Mouse (Mus musculus) cerebellum, adult 11-12 months (tissue): ENCODE results near the gene Col4a2.

ENCODE experiments used
- DNase-seq: peaks from one replicate; pipeline ENCODE4 v3.0.0; 2022

Gene Col4a2

DNA sequence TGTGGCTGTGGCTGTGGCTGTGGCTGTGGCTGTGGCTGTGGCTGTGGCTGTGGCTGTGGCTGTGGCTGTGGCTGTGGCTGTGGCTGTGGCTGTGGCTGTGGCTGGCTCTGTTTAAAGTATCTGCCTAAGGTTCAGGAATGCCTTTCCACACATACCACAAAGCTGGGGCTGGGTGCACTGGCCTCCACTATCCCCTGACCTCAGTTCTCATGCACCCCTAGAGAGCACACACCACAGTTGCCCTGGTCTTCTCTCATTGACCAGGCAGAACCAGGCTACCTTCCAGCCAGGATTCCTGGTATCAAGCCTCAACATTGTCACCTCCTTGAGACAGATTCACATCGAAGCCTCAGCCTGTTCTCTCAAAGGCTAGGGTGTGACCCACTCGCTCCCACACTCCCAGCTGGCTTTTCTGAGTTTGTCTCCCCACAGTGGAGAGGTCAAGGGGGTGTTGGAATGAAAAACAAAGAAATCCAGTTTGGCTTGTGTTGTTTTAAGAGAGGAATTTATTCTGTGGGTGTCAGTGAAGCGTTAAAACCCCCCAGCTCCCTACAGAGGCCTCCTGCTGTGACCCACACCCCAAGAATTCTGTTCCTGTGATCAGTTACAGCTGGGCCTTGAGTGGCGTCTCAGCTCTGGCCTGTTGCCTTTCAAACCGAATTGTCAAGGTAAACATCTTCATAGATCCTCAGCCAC, 15.3 kb downstream of the Col4a2 start:
- DNase-seq: no peak

- DNase-seq: no peak
Observed at GRCm38 (mm10) chr8:11331561-11331960, 19.0 kb downstream of the Col4a2 start.

DNA sequence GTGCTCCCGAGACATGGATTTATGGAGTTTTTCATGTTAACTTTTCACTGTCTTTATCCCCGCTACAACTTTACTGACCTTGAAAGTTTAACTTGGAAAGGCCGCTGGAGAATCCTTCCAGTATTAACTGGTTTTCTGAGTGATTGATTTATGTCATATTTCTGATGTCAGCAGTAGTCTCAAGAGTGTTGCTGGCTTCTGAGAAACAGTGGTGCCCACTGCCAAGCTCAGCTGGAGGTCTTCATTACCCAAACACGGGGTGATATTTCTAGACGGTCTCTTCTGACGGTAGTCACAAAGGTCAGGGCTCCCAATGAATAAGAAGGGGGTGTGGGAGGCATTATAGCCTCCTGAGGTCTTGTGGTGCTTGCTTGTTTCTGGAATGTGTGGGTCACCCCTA, 21.1 kb downstream of the Col4a2 start:
- DNase-seq: no peak

DNA sequence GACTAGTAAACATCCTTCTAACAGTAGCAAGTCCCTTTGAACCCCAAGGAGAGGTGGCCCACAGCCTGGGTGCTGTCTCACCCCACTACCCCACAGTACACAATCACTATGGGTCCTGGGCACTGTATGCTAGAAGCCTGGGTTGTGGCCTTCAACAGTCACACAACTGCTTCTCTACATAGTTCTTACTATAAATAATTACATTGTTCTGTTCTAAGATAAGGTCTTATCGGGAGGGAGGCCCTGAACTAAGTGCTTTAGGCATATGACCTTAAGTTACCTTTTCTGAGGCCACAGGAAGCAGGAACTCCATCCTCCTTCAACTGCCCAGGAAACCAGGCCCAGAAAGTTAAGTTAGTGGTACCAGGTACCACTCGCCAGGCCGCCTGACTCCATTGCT, 21.9 kb downstream of the Col4a2 start:
- DNase-seq: no peak

- no peak for DNase-seq
Observed at GRCm38 (mm10) chr8:11335238-11335637, 22.6 kb downstream of the Col4a2 start.

GRCm38 (mm10) chr8:11336346-11336745, 23.7 kb downstream of the Col4a2 start:
- DNase-seq: no peak

DNA sequence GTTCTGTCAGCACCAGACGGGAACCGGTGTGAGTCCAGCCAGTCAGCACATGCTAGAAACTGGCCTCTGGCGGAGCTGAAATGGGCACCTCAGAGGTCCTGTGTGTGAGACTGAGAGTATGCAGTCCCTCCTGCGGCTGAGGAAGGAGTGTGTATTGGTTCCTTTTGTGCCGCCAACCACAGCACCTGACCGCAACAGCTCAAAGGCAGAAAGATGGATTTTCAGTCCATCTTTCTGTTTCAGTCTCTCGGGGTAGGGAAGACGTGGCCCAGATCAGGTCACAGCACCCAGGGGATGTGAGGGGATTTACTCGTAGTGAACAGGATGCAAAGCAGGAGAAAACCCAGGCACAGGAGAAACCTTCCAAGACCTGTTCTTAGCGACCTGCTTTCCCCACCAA, 25.0 kb downstream of the Col4a2 start:
- no peak for DNase-seq

- DNase-seq: no peak
Observed at GRCm38 (mm10) chr8:11338507-11338906, 25.9 kb downstream of the Col4a2 start.

DNA sequence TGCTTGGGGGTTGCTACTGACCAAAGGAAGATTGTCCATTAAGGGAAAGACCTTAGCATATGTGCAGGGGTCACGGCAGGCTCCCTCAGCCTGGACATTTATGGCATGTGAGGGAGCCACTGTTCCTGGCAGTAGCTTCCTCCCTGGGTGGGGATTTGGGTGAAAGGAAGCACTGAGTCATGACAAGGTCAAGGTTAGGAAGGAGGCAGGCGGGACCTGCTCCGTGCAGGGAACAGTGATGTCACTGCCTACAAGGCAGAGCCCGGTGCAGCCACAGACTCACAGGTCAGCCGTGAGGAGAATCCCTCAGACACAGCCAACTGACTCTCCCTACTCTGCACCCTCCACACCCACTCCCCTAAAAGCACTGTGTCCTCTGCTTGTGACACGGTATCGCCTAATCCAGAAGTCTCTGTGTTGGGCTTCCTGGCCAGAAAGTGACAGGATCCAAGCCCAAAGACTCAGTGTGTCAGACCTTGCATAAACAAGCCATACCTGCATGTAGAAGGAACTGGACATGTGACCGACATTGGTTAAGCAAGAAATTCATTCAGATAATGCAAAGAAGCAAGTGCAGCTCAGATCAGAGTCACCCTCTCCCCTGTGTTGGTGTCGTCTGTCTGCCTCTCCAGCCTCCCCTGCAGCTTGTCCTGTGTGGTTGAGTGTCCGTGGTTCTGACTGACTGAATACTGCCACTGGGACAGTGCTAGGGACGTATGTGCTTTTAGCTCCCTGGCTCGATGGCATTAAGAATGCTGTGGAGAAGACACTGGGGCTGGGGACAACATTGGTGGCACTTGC, 27.9 kb downstream of the Col4a2 start:
- DNase-seq: no peak

DNA sequence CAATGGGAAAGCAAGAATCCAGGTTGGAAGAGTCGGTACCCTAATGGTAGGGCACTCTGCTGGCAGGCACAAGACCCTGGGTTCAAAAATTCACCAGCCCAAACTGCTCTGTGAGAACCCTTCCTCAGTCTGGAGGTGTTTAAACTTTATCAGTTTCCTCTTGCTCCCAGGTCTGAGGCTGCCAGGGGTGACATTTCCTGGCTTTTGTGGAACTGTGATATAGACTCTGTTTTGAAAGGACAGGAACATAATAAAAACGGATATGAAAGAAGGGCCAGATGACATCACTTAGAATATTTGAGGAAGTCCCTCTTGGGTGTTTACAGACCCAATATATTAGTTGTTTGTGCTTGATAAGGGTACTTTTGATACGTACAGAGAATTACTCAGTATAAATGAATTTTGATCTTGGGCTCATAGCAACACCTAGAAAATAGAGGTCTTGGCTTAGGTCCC, 28.5 kb downstream of the Col4a2 start:
- DNase-seq: no peak

DNA sequence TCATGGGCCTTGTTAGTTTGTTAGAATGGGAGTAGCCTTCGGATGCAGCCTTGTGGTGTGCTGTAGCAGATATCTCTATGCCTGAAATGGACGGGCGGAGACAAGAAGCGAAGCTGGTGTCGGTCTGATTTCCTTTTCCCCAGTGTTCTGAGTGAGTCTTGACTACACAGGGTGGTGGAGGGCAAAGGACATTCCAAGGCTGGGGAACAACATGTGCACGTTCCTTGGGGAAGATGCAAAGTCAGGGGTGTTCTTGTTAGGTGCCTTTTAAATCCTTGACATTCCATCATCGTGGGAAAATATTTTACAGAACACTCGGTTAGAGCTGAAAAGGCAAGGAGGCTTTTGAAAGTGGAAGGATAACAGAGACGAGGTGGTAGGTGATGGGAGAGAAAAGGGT, 31.9 kb downstream of the Col4a2 start:
- no peak for DNase-seq

DNA sequence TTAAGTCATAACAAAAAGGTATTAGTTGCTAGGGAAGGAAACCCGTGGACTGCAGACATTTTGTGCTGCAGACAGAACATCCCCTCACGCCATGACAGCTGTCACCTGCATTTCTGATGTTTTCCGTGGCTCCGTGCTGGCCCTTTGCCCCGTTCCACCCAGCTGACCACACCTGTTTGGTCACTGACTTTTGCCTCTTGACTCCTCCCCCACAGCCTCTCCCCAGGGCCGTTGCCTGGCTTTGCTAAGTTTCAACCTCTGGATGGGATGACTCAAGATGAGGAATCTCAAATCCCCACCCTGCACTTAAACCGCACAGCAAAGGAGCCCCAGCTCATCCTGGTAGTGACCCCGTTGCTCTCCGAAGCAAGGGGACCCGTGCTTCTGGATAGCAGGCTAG, 33.6 kb downstream of the Col4a2 start:
- DNase-seq: no peak

DNA sequence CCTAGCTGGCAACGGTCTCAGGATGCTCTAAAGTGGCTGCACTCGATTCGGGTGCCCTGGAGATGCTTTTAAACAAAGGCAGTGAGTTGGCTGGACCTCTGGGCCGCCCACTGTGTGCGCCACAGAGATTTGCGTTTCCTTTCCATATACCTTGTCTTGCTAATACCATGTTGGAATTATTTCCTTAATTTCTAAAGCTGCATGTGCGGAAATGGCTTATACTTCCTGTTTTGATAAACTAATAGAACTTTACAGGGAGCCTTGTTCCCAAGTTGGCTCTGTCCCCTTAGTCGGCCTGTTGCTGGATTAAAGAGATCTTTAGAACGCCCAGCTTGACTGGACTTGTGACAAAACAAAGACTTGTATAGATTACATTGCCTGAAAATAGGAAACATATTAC, 35.1 kb downstream of the Col4a2 start:
- no peak for DNase-seq

DNA sequence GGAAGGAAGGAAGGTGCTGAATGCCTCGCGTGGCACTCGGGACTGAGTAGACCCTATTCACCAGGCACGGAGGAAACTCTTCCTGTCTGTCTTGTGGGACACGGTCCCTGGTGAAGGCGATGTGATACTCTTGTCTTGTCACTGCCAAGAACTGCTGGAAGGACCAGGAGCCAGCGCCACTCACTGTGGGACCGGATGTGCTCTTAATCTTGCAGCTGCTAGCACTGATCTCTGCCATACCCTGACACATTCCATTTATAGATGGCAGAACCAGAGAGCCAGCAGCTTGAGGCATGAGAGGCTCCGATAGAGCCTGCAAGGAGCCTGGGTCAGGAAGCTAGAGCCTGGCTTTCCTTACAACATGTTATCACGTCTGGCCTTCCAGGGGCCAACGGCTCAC, 36.0 kb downstream of the Col4a2 start:
- DNase-seq: no peak

DNA sequence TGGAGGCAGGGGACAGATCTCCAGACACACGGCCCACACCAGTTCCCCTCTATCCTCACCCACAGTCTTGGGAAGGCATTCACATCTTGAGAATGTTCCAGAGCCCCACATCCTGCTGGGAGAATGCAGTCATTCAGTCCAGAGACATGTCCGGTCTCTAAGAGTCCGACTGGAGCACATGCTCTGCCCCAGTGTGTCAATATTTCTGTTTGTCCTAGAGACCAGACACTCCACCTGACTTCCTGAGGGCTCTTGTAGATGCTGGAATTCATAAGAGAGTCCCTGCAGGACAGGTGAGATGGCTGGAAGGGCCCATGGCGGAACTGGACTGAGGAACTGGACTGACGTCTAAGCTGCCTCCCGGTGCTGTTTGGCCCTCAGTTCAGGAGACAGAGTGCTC, 38.8 kb downstream of the Col4a2 start:
- DNase-seq: no peak

DNA sequence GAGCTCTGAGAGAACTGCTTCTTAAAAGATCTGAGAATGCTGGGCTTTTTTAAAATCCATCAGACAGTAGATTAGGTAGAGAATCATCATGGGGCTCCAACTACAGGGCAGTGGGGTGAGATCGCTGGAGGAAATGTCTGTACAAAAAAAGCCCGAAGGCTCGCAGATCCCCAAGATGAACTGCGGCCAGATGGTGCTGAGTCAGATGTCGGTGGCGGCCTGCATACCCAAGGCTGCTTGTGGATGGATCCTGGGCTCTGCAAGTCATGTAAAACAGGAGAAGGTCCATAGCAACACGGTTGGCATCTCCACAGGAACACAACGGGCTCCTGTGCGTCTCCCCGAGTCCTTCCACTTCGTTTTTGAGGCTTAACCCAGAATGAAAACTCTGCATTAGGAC, 39.9 kb downstream of the Col4a2 start:
- no peak for DNase-seq

GRCm38 (mm10) chr8:11354800-11355451, 42.3 kb downstream of the Col4a2 start:
- DNase-seq: no peak

- DNase-seq: no peak
Observed at GRCm38 (mm10) chr8:11355900-11356299, 43.3 kb downstream of the Col4a2 start.

DNA sequence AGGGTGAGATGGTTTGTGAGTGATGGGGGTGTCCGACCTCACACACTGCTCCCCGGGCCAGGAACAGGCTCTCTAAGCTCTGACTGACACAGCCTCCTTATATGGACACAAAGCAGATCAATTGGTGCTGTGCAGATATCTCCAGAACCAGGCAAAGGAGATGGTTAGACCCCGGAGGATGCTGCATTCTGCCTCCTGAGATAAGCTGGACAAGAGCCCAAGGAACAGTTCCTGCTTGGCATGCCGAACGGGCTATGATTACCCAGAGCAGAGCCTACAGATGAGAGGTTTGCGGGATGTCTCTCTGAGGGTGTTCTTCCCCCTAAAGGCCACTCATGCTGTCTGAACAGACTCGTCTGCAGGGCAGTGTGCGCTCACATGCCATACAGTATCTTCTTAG, 44.2 kb downstream of the Col4a2 start:
- DNase-seq: no peak

- no peak for DNase-seq
Observed at GRCm38 (mm10) chr8:11357921-11358436, 45.4 kb downstream of the Col4a2 start.

DNA sequence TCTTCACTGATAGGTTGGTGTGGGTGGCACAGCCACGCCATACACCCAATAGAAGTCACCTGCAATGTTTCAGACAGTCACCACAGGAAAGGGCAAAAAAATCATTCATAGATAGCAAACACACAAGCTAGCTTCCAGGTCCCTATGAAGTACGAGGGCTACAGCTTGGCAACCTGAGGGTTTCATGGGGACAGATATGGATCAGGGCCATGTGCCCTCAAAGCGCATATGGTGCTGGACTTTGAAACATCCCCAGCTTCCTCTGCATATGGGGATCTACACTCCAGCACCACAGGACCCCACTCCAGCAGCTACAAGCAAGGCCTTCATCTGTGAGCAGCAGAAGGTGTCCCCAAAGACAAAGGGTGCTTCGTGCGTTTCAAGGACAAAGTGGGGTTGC, 47.2 kb downstream of the Col4a2 start:
- DNase-seq: no peak

DNA sequence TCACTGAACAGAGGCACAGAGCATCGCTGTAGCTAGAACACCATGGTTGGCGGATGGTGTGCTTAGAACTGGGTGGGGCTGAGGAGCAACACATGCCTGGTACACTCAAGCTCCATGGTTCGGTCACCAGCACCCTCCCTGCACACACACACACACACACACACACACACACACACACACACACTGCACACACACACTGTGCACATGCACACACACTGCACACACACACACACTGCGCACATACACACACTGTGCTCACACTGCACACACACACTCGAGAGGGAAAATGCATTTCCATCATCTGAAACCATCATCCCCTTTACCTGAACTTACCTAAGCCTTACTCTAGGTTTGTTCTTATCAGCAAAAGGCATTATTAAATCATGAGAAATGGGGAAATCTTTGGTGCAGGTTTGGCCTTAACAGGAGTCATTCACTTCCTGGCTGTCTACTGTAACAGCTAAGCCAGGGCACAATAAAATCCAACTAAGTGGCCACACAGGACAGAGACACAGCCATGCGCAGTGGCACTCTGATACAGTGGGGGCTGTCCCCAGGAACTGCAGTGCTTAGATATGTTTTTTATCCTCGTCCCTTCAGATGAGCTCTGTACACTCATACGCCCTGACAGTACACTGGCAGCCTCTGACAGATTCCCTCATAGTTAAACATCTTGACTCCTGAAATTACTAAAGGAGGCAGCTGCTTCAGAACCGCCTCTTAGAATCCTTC, 49.1 kb downstream of the Col4a2 start:
- no peak for DNase-seq
